Mouse (Mus musculus): Measurements from ENCODE around the gene Polr2j. TPM values are rescaled to one million over a fixed set of nuclear protein-coding genes. Genes with fewer than 3 reads are reported as not detected.
"Not testable (repeated sequence)": the region's sequence is repeated elsewhere in the genome, so short reads cannot be mapped to it uniquely, and the experiment has no call there.

Polr2j gene
- total RNA-seq, 2 experiments from 2014 or later, result 61.5 to 63.4 TPM

DNA sequence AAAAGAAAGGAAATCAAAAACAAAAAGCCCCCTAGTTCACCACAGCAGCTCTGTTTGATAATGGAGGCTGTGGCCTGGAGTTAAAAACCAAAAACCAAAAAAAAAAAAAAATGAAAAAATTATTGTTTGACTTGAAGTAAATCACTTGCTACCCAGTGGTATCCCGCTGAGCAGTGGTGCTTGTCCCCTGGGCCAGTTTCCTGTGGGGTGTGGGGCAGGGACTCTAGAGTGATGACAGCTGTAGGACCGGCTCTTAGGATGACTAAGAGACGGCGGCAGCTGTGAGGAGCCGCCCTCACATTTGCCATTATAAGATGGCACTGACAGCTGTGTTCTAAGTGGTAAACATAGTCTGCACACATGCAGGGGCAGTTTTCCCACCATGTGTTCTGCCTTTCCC is 39.0 kb downstream of the Polr2j start:
- no peak for DNase-seq
- intact Hi-C loops (cut with DNase I), result no loop called here

DNA sequence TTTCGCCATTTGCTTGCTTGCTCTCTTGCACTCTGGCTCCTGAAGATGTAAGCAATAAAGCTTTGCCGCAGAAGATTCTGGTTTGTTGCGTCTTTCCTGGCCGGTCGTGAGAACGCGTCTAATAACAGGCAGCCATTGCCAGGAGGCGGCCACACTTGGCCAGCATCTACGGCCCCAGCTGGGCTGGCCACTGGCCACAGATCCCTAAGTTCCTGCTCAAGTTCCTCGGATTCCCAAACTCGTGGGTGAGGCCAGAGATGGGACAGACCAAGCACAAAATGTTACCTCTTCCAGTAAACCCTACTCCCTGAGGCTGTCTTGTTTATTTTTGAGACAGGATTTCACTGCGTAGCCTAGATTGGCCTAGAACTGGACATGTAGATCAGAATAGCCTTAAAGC is 43.7 kb downstream of the Polr2j start:
- peak; percentile 77 to 81 for DNase-seq
- intact Hi-C loops (cut with DNase I), result not testable (repeated sequence)

DNA sequence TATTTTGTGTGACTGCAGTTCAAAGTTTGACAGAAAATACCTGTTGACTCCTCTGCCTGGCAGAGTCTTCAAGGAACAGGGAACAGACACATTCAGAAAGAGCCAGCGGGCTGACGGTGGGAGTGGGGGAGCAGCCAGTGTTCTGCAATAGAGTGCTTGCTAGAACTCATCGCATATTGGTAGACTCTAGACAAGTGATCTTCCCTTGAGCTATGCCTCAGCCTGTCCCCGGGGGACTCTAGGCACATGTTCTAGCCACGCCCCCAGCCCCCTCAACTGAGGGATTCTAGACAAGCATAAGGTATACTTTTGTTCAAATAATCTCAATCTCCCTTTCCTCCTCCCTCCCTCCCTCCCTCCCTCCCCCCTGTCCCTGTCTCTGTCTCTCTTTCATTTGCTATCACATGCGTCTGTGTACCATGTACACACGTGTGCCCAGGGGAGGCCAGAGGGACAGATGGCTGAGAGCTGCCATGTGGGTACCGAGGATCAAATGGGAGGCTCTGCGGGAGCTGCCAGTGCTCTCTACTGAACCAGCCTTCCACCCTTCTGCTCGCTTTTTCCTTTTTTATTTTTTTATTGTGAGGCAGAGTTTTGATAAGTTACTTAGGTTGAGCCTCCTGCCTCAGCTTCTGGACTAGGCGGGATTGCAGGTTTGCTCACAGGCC is 47.5 kb downstream of the Polr2j start:
- intact Hi-C loops (cut with DNase I), result no loop called here
- DNase-seq, result no peak

DNA sequence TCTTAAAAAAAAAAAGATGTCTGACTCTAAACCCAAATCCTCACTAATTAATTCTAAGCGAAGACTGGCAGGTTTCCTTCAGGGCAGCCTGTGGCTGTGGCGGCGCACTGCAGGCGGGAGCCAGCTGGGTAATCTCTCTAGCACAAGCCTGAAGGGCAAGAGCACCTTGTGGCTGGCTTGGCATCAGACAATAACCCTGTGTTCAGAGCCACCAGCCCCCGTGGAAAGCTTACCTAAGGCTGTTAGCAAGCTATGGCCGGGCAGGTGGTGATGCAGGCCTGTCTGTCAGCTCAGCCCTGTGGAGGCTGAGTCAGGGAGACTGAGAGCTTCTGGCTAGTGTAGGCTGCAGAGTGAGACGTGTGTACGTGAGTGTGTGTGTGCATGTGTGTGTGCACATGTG is 48.8 kb downstream of the Polr2j start:
- intact Hi-C loops (cut with DNase I), result no loop called here

DNA sequence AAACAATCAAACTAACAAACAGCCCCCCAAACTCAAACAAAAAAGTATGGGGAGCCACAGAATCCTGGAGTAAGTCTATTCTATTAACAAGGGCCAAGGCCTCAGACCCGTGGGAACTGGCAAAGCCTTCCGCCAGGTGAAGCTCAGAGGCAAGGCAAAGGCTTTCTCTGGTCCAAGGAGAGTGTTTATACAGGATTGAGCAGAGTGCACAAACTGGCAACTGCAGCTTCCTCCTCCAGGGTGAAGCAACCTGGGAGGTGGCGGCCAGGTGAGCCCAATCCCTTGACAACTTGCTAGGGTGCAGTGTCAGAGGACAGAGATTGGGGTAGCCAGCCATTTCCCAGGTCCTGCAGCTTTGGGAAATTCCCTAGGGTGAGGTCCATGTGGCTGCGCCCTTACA is 50.9 kb downstream of the Polr2j start:
- DNase-seq, result no peak
- intact Hi-C loops (cut with DNase I), result no loop called here

More for the DNA sequence above, 48.8 kb downstream of the Polr2j start:
- DNase-seq, result no peak

DNA sequence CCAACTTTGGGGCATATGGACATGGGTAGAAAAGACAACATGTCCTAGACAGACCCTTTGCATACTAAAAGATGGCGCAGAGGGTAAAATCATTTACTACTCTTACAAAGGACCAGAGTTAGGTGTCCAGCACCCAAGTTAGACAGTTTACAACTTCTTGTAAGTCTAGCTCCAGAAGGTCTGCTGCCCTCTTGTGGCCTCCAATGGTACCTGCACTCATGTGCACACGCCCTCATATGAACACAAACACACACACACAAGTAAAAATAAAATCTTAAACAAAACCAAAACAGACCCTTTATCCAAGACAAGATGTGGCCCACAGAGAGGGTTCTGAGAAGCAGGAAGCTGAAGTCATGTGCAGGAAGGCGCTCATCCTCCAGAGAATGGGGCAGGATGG is 51.6 kb downstream of the Polr2j start:
- DNase-seq, result no peak
- intact Hi-C loops (cut with DNase I), result no loop called here

DNA sequence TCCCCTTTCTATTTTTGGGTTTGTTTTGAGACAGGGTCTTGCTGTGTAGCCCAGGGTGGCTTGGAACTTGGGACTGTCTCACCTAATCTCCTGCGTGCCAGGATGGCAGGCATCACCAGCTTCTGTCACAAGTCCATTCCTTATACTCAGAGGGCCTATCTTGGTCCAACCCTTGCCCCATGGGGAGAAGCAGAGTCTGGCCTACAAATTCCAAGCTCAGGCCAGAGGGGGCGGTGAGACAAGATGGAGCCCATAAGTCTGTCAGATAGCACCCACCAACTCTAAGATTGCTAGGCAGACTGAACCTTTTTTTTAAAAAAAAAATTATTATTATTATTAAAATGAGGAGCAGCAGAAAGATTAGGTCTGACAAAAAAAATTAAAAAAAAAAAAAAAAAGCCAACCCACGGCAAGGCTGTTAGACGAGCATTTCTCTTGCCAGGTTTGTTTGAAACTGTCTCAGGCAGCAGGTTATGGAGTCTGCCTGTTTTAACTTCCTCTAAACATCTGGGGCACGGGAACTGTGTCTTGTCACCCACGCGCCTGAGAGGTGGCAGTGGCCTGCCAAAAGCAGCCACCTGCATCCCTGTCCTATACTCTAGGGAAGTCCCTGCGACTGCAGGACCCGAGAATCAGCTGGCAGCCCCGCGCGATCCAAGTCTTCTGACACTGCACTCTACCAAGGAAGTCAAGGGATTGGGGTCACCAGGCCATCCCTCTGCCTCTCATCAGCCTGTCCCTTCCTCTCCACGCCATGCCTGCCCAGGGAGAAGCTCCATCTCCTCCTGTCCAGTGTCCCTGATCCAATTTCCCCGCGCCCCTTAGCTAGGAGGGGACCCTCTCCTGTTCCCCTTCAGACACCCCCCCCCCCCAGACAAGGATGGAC is 53.4 kb downstream of the Polr2j start:
- intact Hi-C loops (cut with DNase I), result no loop called here
- peak; percentile 35 to 36 for DNase-seq

DNA sequence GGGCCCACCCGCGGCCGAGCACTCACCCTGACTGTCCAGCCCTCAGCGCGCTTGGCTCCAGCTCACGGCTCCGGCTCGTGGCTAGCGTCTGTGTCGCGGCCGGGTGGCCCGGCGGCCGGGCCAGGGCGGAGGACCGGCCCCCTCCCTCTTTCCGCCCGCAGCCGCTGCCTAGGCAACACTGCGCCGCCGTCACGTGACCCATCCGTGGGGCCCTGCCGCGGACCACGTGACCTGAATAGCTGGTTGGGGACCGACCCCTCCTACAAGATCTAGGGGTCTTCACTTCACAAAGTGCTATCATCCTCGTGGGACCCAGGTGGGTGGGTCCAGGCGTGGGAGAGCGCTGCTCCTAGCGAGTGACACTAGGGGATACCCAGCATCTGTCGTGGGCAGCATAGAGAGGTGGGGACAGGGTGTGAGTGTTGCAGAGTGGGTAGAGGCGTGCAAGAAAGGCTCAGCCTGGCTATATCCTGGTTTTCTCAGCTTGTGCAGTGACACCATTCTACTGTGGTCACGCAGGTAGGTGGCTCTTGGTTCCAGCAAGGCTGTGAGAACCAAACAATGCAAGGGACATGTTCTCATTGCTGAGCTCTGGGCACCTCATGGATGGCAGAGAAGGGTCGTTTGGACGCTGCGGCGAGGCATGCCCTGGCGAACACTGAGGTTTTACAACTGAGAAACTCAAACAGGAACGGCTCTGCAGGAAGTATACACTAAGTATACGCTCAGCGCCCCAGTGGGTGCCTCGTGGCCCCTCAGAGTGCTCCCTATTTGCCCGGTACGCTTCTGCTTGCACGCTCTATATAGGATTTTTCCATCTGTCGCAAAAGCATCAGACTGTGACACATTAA is 54.3 kb downstream of the Polr2j start, which contains the start of gene Orai2:
Gene Orai2, minus strand, starts transcription at position 202 of the 851 bp plus-strand sequence.
- intact Hi-C loops (cut with DNase I), result no loop called here
- DNase-seq, result peak; percentile 80 to 83

DNA sequence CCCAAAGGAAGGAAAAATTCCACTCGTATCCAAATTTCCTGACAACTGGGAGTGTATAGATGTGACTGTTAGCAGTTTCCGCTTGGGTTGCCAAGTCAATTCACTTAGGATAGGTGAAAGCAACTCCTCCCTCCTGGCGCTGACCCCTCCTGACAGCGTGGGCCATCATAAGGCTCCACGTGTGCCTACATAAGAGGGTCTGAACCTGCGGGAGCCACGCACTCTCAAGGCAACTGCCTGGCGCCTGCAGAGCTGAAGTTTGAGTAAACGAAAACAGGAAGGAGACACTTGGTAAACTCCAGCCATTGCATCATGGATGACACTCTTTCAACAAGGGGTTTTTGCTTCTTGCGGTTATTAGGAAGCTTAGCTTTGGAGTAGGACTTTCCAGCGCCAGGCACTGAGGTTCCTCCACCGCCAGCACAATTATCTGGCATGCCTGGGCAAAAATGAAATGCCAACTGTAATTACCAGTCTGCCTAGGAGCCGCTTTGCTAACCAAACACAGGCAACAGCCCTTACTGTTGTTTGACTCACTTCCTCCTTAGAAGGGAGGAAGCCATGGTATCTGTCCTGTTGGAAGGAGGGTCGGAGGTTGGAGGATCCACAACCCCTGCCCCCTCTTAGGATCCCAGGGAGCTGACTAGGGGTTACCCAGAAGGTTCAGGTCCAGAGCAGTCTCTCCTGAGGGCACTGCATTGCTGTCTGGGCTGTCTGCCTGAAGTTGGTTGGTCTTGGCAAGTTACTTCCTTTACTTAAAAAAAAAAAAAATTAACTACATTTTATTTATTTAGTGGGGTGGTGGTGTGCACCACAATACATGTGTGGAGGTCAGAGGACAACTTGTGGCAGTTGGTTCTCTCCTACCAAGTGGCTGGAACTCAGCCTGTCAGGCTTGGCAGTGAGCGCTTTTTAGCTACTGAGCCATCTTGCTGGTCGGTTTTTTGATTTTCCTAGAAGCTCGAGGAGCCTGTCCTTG is 55.2 kb downstream of the Polr2j start:
- DNase-seq, result no peak
- intact Hi-C loops (cut with DNase I), result no loop called here

Small RNA genes lying within 50 kb of the gene (microRNA-seq; reads per million reads assigned to microRNA genes)
- gene Mir7035, result 0 to 0.36 reads per million in 2 experiments

Other genes starting within 250 kb of the Polr2j start
- 100 to 1,000 TPM; 271 to 306 TPM for gene Hspb1, start 228.7 kb upstream of the Polr2j start, total RNA-seq (2021)
- 100 to 1,000 TPM; 284 to 301 TPM for gene Ywhag, start 182.0 kb upstream of the Polr2j start, total RNA-seq (2021)
- 1 to 10 TPM in 1 of 2 experiments, under 1 TPM in 1; 0.41 to 1.3 TPM for gene Ssc4d, start 142.1 kb upstream of the Polr2j start, total RNA-seq (2021)
- not detected for gene Zp3, start 136.5 kb upstream of the Polr2j start, total RNA-seq (2021)
- 1 to 10 TPM; 8.5 to 8.9 TPM for gene Dtx2, start 121.8 kb upstream of the Polr2j start, total RNA-seq (2021)
- 10 to 100 TPM; 24.8 to 26.5 TPM for gene Upk3b, start 78.1 kb upstream of the Polr2j start, total RNA-seq (2021)
- gene Upk3bl, start 62.1 kb upstream of the Polr2j start, total RNA-seq (2021), result not detected
- 1 to 10 TPM; 6.6 to 8.3 TPM for gene Rasa4, start 32.7 kb upstream of the Polr2j start, total RNA-seq (2021)
- gene Lrwd1, start 19.4 kb downstream of the Polr2j start, total RNA-seq (2021), result 1 to 10 TPM; 6.5 to 7.0 TPM
- 1 to 10 TPM; 4.6 to 6.0 TPM for gene Alkbh4, start 19.5 kb downstream of the Polr2j start, total RNA-seq (2021)
- gene Orai2, start 54.1 kb downstream of the Polr2j start, total RNA-seq (2021), result 1 to 10 TPM; 2.3 to 3.4 TPM
- gene Prkrip1, start 82.3 kb downstream of the Polr2j start, total RNA-seq (2021), result 10 to 100 TPM; 20.3 to 21.7 TPM
- 1 to 10 TPM; 1.6 TPM for gene Sh2b2, start 129.9 kb downstream of the Polr2j start, total RNA-seq (2021)